Mouse (Mus musculus): Measurements from ENCODE around the gene Tbc1d22a. TPM values are rescaled to one million over a fixed set of nuclear protein-coding genes. Genes with fewer than 3 reads are reported as not detected.

The Tbc1d22a gene
- polyA plus RNA-seq, 1 experiment from 2014 or later, result 6.2 TPM

GRCm38 (mm10) chr15:86446064-86446463, 231.8 kb downstream of the Tbc1d22a start:
- Histone ChIP-seq H3K4me1 (ENCODE audit: control insufficient read depth, insufficient read depth, low read length) (no peaks in the 10 kb centered on the region), H3K4me2 (ENCODE audit: low read depth, low read length) (no peak overlapping the region), H3K36me3 (replicated peaks; ENCODE audit: control insufficient read depth, insufficient read depth, low read depth, low read length) (no peaks in the 10 kb centered on the region), H3K27ac (replicated peaks; ENCODE audit: low read depth, low read length) (no peak overlapping the region), H3K4me3 (ENCODE audit: low read depth, low read length) (no peak overlapping the region), H3K9me3 (replicated peaks; ENCODE audit: control insufficient read depth, low read length) (no peaks in the 10 kb centered on the region), H3K27me3 (ENCODE audit: control insufficient read depth, insufficient read depth, low read length) (no peaks in the 10 kb centered on the region), H3K9ac (replicated peaks; ENCODE audit: low read length) (no peak overlapping the region)
- DNase-seq (ENCODE audit: low spot score) (no peak), ATAC-seq (replicated peaks; ENCODE audit: insufficient number of reproducible peaks, low FRiP score, low TSS enrichment, low read depth) (no peak)

- Histone ChIP-seq H3K4me1 (ENCODE audit: control insufficient read depth, insufficient read depth, low read length) (no peaks in the 10 kb centered on the region), H3K27me3 (ENCODE audit: control insufficient read depth, insufficient read depth, low read length) (no peaks in the 10 kb centered on the region), H3K9ac (replicated peaks; ENCODE audit: low read length) (no peak overlapping the region), H3K27ac (replicated peaks; ENCODE audit: low read depth, low read length) (no peak overlapping the region), H3K4me2 (ENCODE audit: low read depth, low read length) (no peak overlapping the region), H3K4me3 (ENCODE audit: low read depth, low read length) (no peak overlapping the region), H3K36me3 (replicated peaks; ENCODE audit: control insufficient read depth, insufficient read depth, low read depth, low read length) (no peaks in the 10 kb centered on the region), H3K9me3 (replicated peaks; ENCODE audit: control insufficient read depth, low read length) (no peaks in the 10 kb centered on the region)
- ATAC-seq (replicated peaks; ENCODE audit: insufficient number of reproducible peaks, low FRiP score, low TSS enrichment, low read depth) (no peak), DNase-seq (ENCODE audit: low spot score) (no peak)
- 91% methylated on average over 7 of the region's 7 CpGs for WGBS
Observed at GRCm38 (mm10) chr15:86447251-86447650, 233.0 kb downstream of the Tbc1d22a start.

- WGBS, result 81% methylated on average over 5 of the region's 5 CpGs
- Histone ChIP-seq H3K4me3 (ENCODE audit: low read depth, low read length) (no peak overlapping the region), H3K27ac (replicated peaks; ENCODE audit: low read depth, low read length) (no peak overlapping the region), H3K27me3 (ENCODE audit: control insufficient read depth, insufficient read depth, low read length) (no peaks in the 10 kb centered on the region), H3K4me2 (ENCODE audit: low read depth, low read length) (no peak overlapping the region), H3K36me3 (replicated peaks; ENCODE audit: control insufficient read depth, insufficient read depth, low read depth, low read length) (no peaks in the 10 kb centered on the region), H3K9ac (replicated peaks; ENCODE audit: low read length) (no peak overlapping the region), H3K4me1 (ENCODE audit: control insufficient read depth, insufficient read depth, low read length) (no peaks in the 10 kb centered on the region), H3K9me3 (replicated peaks; ENCODE audit: control insufficient read depth, low read length) (no peaks in the 10 kb centered on the region)
- DNase-seq (ENCODE audit: low spot score), result no peak
- no peak for ATAC-seq (replicated peaks; ENCODE audit: insufficient number of reproducible peaks, low FRiP score, low TSS enrichment, low read depth)
Observed at GRCm38 (mm10) chr15:86449236-86449635, 235.0 kb downstream of the Tbc1d22a start.

GRCm38 (mm10) chr15:86449794-86450193, 235.5 kb downstream of the Tbc1d22a start:
- ATAC-seq (replicated peaks; ENCODE audit: insufficient number of reproducible peaks, low FRiP score, low TSS enrichment, low read depth) (no peak), DNase-seq (ENCODE audit: low spot score) (no peak)
- Histone ChIP-seq H3K9ac (replicated peaks; ENCODE audit: low read length) (no peak overlapping the region), H3K27ac (replicated peaks; ENCODE audit: low read depth, low read length) (no peak overlapping the region), H3K4me3 (ENCODE audit: low read depth, low read length) (no peak overlapping the region), H3K9me3 (replicated peaks; ENCODE audit: control insufficient read depth, low read length) (no peaks in the 10 kb centered on the region), H3K4me1 (ENCODE audit: control insufficient read depth, insufficient read depth, low read length) (no peaks in the 10 kb centered on the region), H3K36me3 (replicated peaks; ENCODE audit: control insufficient read depth, insufficient read depth, low read depth, low read length) (no peaks in the 10 kb centered on the region), H3K4me2 (ENCODE audit: low read depth, low read length) (no peak overlapping the region), H3K27me3 (ENCODE audit: control insufficient read depth, insufficient read depth, low read length) (no peaks in the 10 kb centered on the region)
- 86% methylated on average over 2 of the region's 2 CpGs for WGBS

GRCm38 (mm10) chr15:86459413-86459812, 245.2 kb downstream of the Tbc1d22a start:
- no peak overlapping the region for H3K9ac ChIP-seq (replicated peaks; ENCODE audit: low read length)
- H3K4me2 ChIP-seq (ENCODE audit: low read depth, low read length), result no peak overlapping the region
- ATAC-seq (replicated peaks; ENCODE audit: insufficient number of reproducible peaks, low FRiP score, low TSS enrichment, low read depth) (no peak), DNase-seq (ENCODE audit: low spot score) (no peak)
- no peaks in the 10 kb centered on the region for H3K27me3 ChIP-seq (ENCODE audit: control insufficient read depth, insufficient read depth, low read length)
- H3K36me3 ChIP-seq (replicated peaks; ENCODE audit: control insufficient read depth, insufficient read depth, low read depth, low read length), result no peaks in the 10 kb centered on the region
- no peak overlapping the region for H3K27ac ChIP-seq (replicated peaks; ENCODE audit: low read depth, low read length)
- 76% methylated on average over 3 of the region's 3 CpGs for WGBS
- no peaks in the 10 kb centered on the region for H3K9me3 ChIP-seq (replicated peaks; ENCODE audit: control insufficient read depth, low read length)
- H3K4me1 ChIP-seq (ENCODE audit: control insufficient read depth, insufficient read depth, low read length), result no peaks in the 10 kb centered on the region
- no peak overlapping the region for H3K4me3 ChIP-seq (ENCODE audit: low read depth, low read length)

GRCm38 (mm10) chr15:86462636-86463035, 248.4 kb downstream of the Tbc1d22a start:
- Histone ChIP-seq H3K4me3 (ENCODE audit: low read depth, low read length) (no peak overlapping the region), H3K4me1 (ENCODE audit: control insufficient read depth, insufficient read depth, low read length) (no peaks in the 10 kb centered on the region), H3K27ac (replicated peaks; ENCODE audit: low read depth, low read length) (no peak overlapping the region), H3K36me3 (replicated peaks; ENCODE audit: control insufficient read depth, insufficient read depth, low read depth, low read length) (no peaks in the 10 kb centered on the region), H3K4me2 (ENCODE audit: low read depth, low read length) (no peak overlapping the region), H3K9me3 (replicated peaks; ENCODE audit: control insufficient read depth, low read length) (no peaks in the 10 kb centered on the region), H3K9ac (replicated peaks; ENCODE audit: low read length) (no peak overlapping the region), H3K27me3 (ENCODE audit: control insufficient read depth, insufficient read depth, low read length) (no peaks in the 10 kb centered on the region)
- 87% methylated on average over 8 of the region's 8 CpGs for WGBS
- no peak for DNase-seq (ENCODE audit: low spot score)
- no peak for ATAC-seq (replicated peaks; ENCODE audit: insufficient number of reproducible peaks, low FRiP score, low TSS enrichment, low read depth)

- H3K9me3 ChIP-seq (replicated peaks; ENCODE audit: control insufficient read depth, low read length), result no peaks in the 10 kb centered on the region
- H3K27me3 ChIP-seq (ENCODE audit: control insufficient read depth, insufficient read depth, low read length), result no peaks in the 10 kb centered on the region
- no peak overlapping the region for H3K4me3 ChIP-seq (ENCODE audit: low read depth, low read length)
- H3K27ac ChIP-seq (replicated peaks; ENCODE audit: low read depth, low read length), result no peak overlapping the region
- no peak for ATAC-seq (replicated peaks; ENCODE audit: insufficient number of reproducible peaks, low FRiP score, low TSS enrichment, low read depth)
- H3K9ac ChIP-seq (replicated peaks; ENCODE audit: low read length), result no peak overlapping the region
- H3K36me3 ChIP-seq (replicated peaks; ENCODE audit: control insufficient read depth, insufficient read depth, low read depth, low read length), result no peaks in the 10 kb centered on the region
- peaks cover 5% of the 10 kb centered on the region; the same call in 1 of the 2 replicates for H3K4me1 ChIP-seq (ENCODE audit: control insufficient read depth, insufficient read depth, low read length)
- DNase-seq (ENCODE audit: low spot score), result no peak
- H3K4me2 ChIP-seq (ENCODE audit: low read depth, low read length), result no peak overlapping the region
Observed at GRCm38 (mm10) chr15:86468082-86468481, 253.8 kb downstream of the Tbc1d22a start.

- no peak overlapping the region for H3K4me3 ChIP-seq (ENCODE audit: low read depth, low read length)
- no peaks in the 10 kb centered on the region for H3K27me3 ChIP-seq (ENCODE audit: control insufficient read depth, insufficient read depth, low read length)
- H3K9ac ChIP-seq (replicated peaks; ENCODE audit: low read length), result no peak overlapping the region
- H3K4me2 ChIP-seq (ENCODE audit: low read depth, low read length), result no peak overlapping the region
- DNase-seq (ENCODE audit: low spot score), result peak; percentile 18
- WGBS, result 69% methylated on average over 7 of the region's 7 CpGs
- H3K27ac ChIP-seq (replicated peaks; ENCODE audit: low read depth, low read length), result no peak overlapping the region
- ATAC-seq (replicated peaks; ENCODE audit: insufficient number of reproducible peaks, low FRiP score, low TSS enrichment, low read depth), result no peak
- no peaks in the 10 kb centered on the region for H3K36me3 ChIP-seq (replicated peaks; ENCODE audit: control insufficient read depth, insufficient read depth, low read depth, low read length)
- H3K4me1 ChIP-seq (ENCODE audit: control insufficient read depth, insufficient read depth, low read length), result peaks cover 9% of the 10 kb centered on the region; the same call in 1 of the 2 replicates
- H3K9me3 ChIP-seq (replicated peaks; ENCODE audit: control insufficient read depth, low read length), result no peaks in the 10 kb centered on the region
Observed at GRCm38 (mm10) chr15:86471136-86471535, 256.9 kb downstream of the Tbc1d22a start.
